Mouse (Mus musculus) erythroblast, adult 5-6 weeks (primary cell): Measurements from ENCODE around the gene Lrp4. TPM values are rescaled to one million over a fixed set of nuclear protein-coding genes. Genes with fewer than 3 reads are reported as not detected.

Experiments used
- ATAC-seq: replicated peaks from 2 replicates; pipeline ENCODE4 v1.8.0; 2016; ENCODE audit warnings: moderate number of reproducible peaks, mild to moderate bottlenecking, moderate TSS enrichment, inconsistent platforms; ENCODE audit not compliant: poor library complexity, low FRiP score, severe bottlenecking
- total RNA-seq, 2 experiments: library from RNA; stranded (forward) in 1 of 2; stranded (reverse) in 1 of 2; fragments of 150-400 nt in 1 of 2; fragments of 200-764, 138-1000 nt in 1 of 2; gene quantifications; 2 replicates each; pipeline versions ENCODE4 v1.2.3 to v1.2.4; 2015 to 2017; ENCODE audit warnings: low replicate concordance in 2 of 2

The Lrp4 gene
- total RNA-seq, 2 experiments from 2014 or later, result 0.19 to 2.5 TPM

GRCm38 (mm10) chr2:91450316-91450715, 7.0 kb upstream of the Lrp4 start:
- no peak for ATAC-seq

GRCm38 (mm10) chr2:91452658-91453057, 4.7 kb upstream of the Lrp4 start:
- no peak for ATAC-seq

GRCm38 (mm10) chr2:91453231-91454075, 3.9 kb upstream of the Lrp4 start:
- ATAC-seq, result no peak

GRCm38 (mm10) chr2:91454434-91454833, 2.9 kb upstream of the Lrp4 start:
- ATAC-seq, result no peak

- ATAC-seq, result 0 out of 2 replicates have a peak, but pooled peaks have one; percentile 47
These were observed 1.5 kb upstream of the Lrp4 start for GRCm38 (mm10) chr2:91455826-91456225.

GRCm38 (mm10) chr2:91456491-91457100, 715 bp upstream of the Lrp4 start:
- ATAC-seq, result no peak

- no peak for ATAC-seq
These were observed 443 bp downstream of the Lrp4 start for GRCm38 (mm10) chr2:91457656-91458251.

GRCm38 (mm10) chr2:91458252-91458672, 951 bp downstream of the Lrp4 start:
- no peak for ATAC-seq

- ATAC-seq, result no peak
These were observed 1.5 kb downstream of the Lrp4 start for GRCm38 (mm10) chr2:91458673-91459391.

- no peak for ATAC-seq
These were observed 2.8 kb downstream of the Lrp4 start for GRCm38 (mm10) chr2:91460076-91460475.

GRCm38 (mm10) chr2:91460771-91461170, 3.5 kb downstream of the Lrp4 start:
- no peak for ATAC-seq

- no peak for ATAC-seq
These were observed 4.0 kb downstream of the Lrp4 start for GRCm38 (mm10) chr2:91461341-91461740.

GRCm38 (mm10) chr2:91462196-91462595, 4.9 kb downstream of the Lrp4 start:
- no peak for ATAC-seq

- no peak for ATAC-seq
These were observed 5.4 kb downstream of the Lrp4 start for GRCm38 (mm10) chr2:91462681-91463080.

- ATAC-seq, result no peak
These were observed 8.6 kb downstream of the Lrp4 start for GRCm38 (mm10) chr2:91465934-91466333.

GRCm38 (mm10) chr2:91467613-91468012, 10.3 kb downstream of the Lrp4 start:
- no peak for ATAC-seq

GRCm38 (mm10) chr2:91470055-91470647, 12.8 kb downstream of the Lrp4 start:
- no peak for ATAC-seq

GRCm38 (mm10) chr2:91474358-91474757, 17.0 kb downstream of the Lrp4 start:
- no peak for ATAC-seq

- no peak for ATAC-seq
These were observed 18.5 kb downstream of the Lrp4 start for GRCm38 (mm10) chr2:91475791-91476190.

- ATAC-seq, result no peak
These were observed 18.9 kb downstream of the Lrp4 start for GRCm38 (mm10) chr2:91476251-91476661.
